Mouse (Mus musculus) embryonic facial prominence, embryonic 10.5 days (tissue): ENCODE measurements around the gene 4933427D14Rik. TPM values are rescaled to one million over a fixed set of nuclear protein-coding genes. Genes with fewer than 3 reads are reported as not detected.

Experiments used
- DNase-seq: peaks from one replicate; pipeline ENCODE4 v3.0.0-alpha.2; 2017; ENCODE audit warnings: low spot score
- H3K27ac ChIP-seq: fragments of 300-500 bp; sonication (generic); replicated peaks from 2 replicates; pipeline ENCODE4 v1.5.1; 2016; ENCODE audit warnings: mild to moderate bottlenecking
- H3K27me3 ChIP-seq: fragments of 300-500 bp; sonication (generic); replicated peaks from 2 replicates; pipeline ENCODE4 v1.6.1; 2016; ENCODE audit warnings: low read depth, mild to moderate bottlenecking; ENCODE audit not compliant: poor library complexity, severe bottlenecking
- H3K36me3 ChIP-seq: fragments of 300-500 bp; sonication (generic); replicated peaks from 2 replicates; pipeline ENCODE4 v1.6.1; 2016; ENCODE audit warnings: mild to moderate bottlenecking, moderate library complexity
- H3K4me1 ChIP-seq: fragments of 300-500 bp; sonication (generic); 2 replicates; pipeline ENCODE4 v1.6.1; 2016
- H3K4me3 ChIP-seq: fragments of 300-500 bp; sonication (generic); 2 replicates; pipeline ENCODE4 v1.5.1; 2016; ENCODE audit warnings: mild to moderate bottlenecking, moderate library complexity
- H3K9me3 ChIP-seq: fragments of 300-500 bp; sonication (generic); 2 replicates; pipeline ENCODE4 v1.6.1; 2016; ENCODE audit warnings: mild to moderate bottlenecking
- WGBS: fragments of 180-500 bp; shearing (Covaris S2); methylation state at CpG from one replicate; pipeline ENCODE4 v1.1.7; 2016; 5-methylcytosine and 5-hydroxymethylcytosine counted together
- polyA plus RNA-seq: library from polyadenylated mRNA; unstranded; fragments of >200 nt; fragmentation: Nextera tagmentation; extraction: Ambion mirVana; gene quantifications from 2 replicates; pipeline ENCODE4 v1.2.1, GENCODE M21; 2016

The 4933427D14Rik gene
- polyA plus RNA-seq, result 17.1 and 19.9 TPM in 2 replicates

DNA sequence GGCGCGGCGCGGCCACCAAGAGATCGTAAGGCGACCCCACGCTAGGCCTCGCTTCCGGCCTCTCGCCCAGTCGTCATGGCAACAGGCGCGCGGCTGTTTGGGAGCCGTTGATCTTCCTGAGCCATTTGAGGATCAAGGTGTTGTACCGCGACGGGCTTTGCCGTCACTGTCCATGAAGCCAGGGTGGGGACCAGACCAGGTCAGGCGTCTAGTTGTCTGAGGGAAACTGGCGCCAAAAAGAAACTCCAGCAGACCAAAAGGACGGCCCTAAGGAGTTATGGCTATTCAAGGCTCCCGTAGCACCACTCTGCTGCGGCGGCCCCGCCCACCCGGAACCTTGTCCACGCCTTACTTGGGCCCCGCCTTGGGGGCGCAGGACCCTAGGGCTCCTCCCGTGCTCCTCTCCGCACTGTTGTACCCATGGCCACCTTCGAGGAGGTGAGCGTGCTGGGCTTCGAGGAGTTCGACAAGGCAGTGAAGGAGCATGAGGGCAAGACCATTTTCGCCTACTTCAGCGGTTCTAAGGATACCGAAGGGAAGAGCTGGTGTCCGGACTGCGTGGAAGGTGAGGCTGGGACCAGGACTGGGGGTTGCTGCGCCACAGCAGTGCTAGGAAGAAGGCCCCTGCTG, at the start of gene 4933427D14Rik, which contains the start of gene Txndc17:
Gene 4933427D14Rik, minus strand, starts transcription at position 256 of the 630 bp plus-strand sequence.
Gene Txndc17, plus strand, starts transcription at position 344 of the 630 bp plus-strand sequence.
- H3K4me3 ChIP-seq, result peak within 1 kb of the TSS; percentile 87
- H3K9me3 ChIP-seq, result no peaks in the 10 kb centered on the region
- H3K27me3 ChIP-seq, result no peaks in the 10 kb centered on the region
- H3K36me3 ChIP-seq, result peaks cover 47% of the 10 kb centered on the region
- H3K4me1 ChIP-seq, result peaks cover 37% of the 10 kb centered on the region
- H3K27ac ChIP-seq, result peak within 1 kb of the TSS; percentile 86
- under 1% methylated on average over 42 of the region's 42 CpGs for WGBS
- peak; percentile 91 for DNase-seq

GRCm38 (mm10) chr11:72256441-72256840, 49.2 kb upstream of the 4933427D14Rik start:
- Histone ChIP-seq H3K27ac (no peak overlapping the region), H3K4me1 (no peaks in the 10 kb centered on the region), H3K36me3 (no peaks in the 10 kb centered on the region), H3K4me3 (no peak overlapping the region), H3K9me3 (no peaks in the 10 kb centered on the region), H3K27me3 (no peaks in the 10 kb centered on the region)
- 83% methylated on average over 2 of the region's 2 CpGs for WGBS
- no peak for DNase-seq

DNA sequence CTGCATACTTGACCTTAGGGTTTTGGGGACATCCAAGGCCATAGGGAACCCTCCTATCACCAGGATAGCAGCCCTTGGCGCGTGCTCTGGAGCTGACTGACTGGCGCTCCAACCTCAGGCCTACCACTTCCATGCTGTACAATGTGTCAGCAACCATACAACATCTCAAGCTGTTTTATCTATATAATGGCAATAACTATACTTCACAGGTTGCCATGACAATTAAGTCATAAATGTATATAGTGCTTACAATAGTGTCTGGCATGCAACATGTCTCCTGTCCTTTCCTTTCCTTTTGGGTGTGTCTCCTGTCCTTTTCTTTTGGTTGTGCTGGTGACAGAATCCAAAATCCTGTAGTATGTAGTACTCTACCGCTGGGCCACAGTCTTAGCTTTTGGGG, 48.4 kb upstream of the 4933427D14Rik start:
- H3K9me3 ChIP-seq, result no peaks in the 10 kb centered on the region
- DNase-seq, result no peak
- H3K27ac ChIP-seq, result no peak overlapping the region
- 91% methylated on average over 4 of the region's 4 CpGs for WGBS
- no peaks in the 10 kb centered on the region for H3K4me1 ChIP-seq
- H3K36me3 ChIP-seq, result no peaks in the 10 kb centered on the region
- H3K27me3 ChIP-seq, result no peaks in the 10 kb centered on the region
- no peak overlapping the region for H3K4me3 ChIP-seq

- Histone ChIP-seq H3K9me3 (no peaks in the 10 kb centered on the region), H3K4me3 (no peak overlapping the region), H3K27me3 (no peaks in the 10 kb centered on the region), H3K36me3 (no peaks in the 10 kb centered on the region), H3K27ac (no peak overlapping the region), H3K4me1 (peaks cover 5% of the 10 kb centered on the region; the same call in 1 of the 2 replicates)
- 57% methylated on average over 8 of the region's 8 CpGs for WGBS
- DNase-seq, result peak; percentile 16
Observed at GRCm38 (mm10) chr11:72245196-72245753, 38.0 kb upstream of the 4933427D14Rik start.

DNA sequence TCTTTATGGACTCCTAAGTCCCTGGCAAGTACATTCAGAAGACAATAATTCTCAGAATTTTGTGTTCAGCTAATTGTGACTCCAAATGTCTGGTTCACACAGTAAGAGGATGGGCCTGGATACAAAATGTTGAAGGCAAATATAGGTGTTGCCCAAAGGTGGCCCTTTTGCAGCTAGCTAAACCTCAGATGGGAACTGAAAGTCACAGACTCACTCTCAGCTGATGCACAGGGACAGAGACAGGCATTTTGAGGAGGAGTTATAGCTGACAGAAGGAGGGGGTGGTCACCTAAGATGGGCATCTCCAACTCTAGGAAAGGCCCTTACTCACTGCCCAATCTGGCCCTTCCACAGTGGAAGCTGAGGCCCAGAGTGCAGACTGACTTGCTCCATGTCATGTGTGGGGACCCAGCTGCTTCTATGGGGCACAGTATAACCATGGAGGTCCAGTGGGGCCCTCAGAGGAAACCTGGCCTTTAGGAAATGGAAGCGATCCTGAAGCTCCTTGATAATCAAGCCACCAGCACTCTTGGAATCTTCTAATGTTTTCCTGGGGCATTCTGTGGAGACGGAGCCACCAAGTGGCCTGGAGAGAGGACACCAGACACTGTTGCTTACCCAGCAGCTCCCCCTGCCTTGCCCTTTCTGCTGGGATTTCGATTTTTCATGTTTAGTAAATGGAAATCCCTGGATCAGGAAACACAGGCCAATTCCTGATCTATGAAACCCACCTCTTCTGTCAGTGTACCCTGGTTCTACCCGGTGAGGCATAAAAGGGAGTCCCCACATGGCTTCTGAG, 33.0 kb upstream of the 4933427D14Rik start:
- Histone ChIP-seq H3K4me1 (peaks cover 3% of the 10 kb centered on the region; the same call in 1 of the 2 replicates), H3K27me3 (no peaks in the 10 kb centered on the region), H3K27ac (no peak overlapping the region), H3K9me3 (no peaks in the 10 kb centered on the region), H3K4me3 (no peak overlapping the region), H3K36me3 (no peaks in the 10 kb centered on the region)
- no peak for DNase-seq
- 73% methylated on average over 4 of the region's 4 CpGs for WGBS

- no peak overlapping the region for H3K27ac ChIP-seq
- no peaks in the 10 kb centered on the region for H3K36me3 ChIP-seq
- WGBS, result 84% methylated on average over 5 of the region's 5 CpGs
- no peak overlapping the region for H3K4me3 ChIP-seq
- H3K27me3 ChIP-seq, result no peaks in the 10 kb centered on the region
- DNase-seq, result no peak
- H3K9me3 ChIP-seq, result no peaks in the 10 kb centered on the region
- H3K4me1 ChIP-seq, result no peaks in the 10 kb centered on the region
Observed at GRCm38 (mm10) chr11:72234013-72234412, 26.8 kb upstream of the 4933427D14Rik start.

GRCm38 (mm10) chr11:72232991-72233390, 25.7 kb upstream of the 4933427D14Rik start:
- H3K4me1 ChIP-seq, result no peaks in the 10 kb centered on the region
- 61% methylated on average over 1 of the region's 1 CpGs for WGBS
- no peak for DNase-seq
- H3K9me3 ChIP-seq, result no peaks in the 10 kb centered on the region
- H3K4me3 ChIP-seq, result no peak overlapping the region
- no peak overlapping the region for H3K27ac ChIP-seq
- peaks cover 4% of the 10 kb centered on the region; the same call in 1 of the 2 replicates for H3K27me3 ChIP-seq
- H3K36me3 ChIP-seq, result no peaks in the 10 kb centered on the region

GRCm38 (mm10) chr11:72232068-72232467, 24.8 kb upstream of the 4933427D14Rik start:
- H3K4me1 ChIP-seq, result no peaks in the 10 kb centered on the region
- no peaks in the 10 kb centered on the region for H3K9me3 ChIP-seq
- no peaks in the 10 kb centered on the region for H3K36me3 ChIP-seq
- H3K27me3 ChIP-seq, result peaks cover 4% of the 10 kb centered on the region; the same call in 1 of the 2 replicates
- H3K27ac ChIP-seq, result no peak overlapping the region
- DNase-seq, result no peak
- H3K4me3 ChIP-seq, result no peak overlapping the region
- whole genome bisulfite sequencing, result 84% methylated on average over 7 of the region's 7 CpGs

DNA sequence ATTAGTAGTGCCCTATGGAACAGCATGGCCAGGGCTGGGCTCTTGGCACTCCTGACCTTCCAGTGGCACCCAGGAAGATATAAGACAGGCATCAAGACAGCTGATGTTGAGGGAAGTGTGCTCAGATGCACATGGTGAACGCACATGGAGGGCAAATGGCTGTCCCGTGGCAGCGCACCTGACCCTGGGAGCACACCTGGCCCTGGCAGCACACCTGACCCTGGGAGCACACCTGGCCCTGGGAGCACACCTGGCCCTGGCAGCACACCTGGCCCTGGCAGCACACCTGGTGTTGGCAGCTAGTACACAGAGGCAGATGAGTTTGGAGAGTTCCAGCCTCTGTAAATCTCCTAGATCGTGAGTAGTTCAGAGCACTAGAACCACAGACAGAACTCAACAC, 21.3 kb upstream of the 4933427D14Rik start:
- no peak for DNase-seq
- H3K27me3 ChIP-seq, result peaks cover 4% of the 10 kb centered on the region; the same call in 1 of the 2 replicates
- WGBS, result 92% methylated on average over 4 of the region's 4 CpGs
- no peaks in the 10 kb centered on the region for H3K36me3 ChIP-seq
- no peak overlapping the region for H3K4me3 ChIP-seq
- H3K9me3 ChIP-seq, result no peaks in the 10 kb centered on the region
- no peak overlapping the region for H3K27ac ChIP-seq
- H3K4me1 ChIP-seq, result peaks cover 8% of the 10 kb centered on the region

GRCm38 (mm10) chr11:72226901-72227300, 19.6 kb upstream of the 4933427D14Rik start:
- H3K4me1 ChIP-seq, result peaks cover 8% of the 10 kb centered on the region
- no peaks in the 10 kb centered on the region for H3K9me3 ChIP-seq
- H3K36me3 ChIP-seq, result no peaks in the 10 kb centered on the region
- no peak for DNase-seq
- H3K27ac ChIP-seq, result no peak overlapping the region; the same call in 1 of the 2 replicates
- H3K27me3 ChIP-seq, result peaks cover 4% of the 10 kb centered on the region; the same call in 1 of the 2 replicates
- WGBS, result 83% methylated on average over 6 of the region's 6 CpGs
- H3K4me3 ChIP-seq, result no peak overlapping the region

GRCm38 (mm10) chr11:72226020-72226791, 18.9 kb upstream of the 4933427D14Rik start:
- Histone ChIP-seq H3K9me3 (no peaks in the 10 kb centered on the region), H3K4me1 (peaks cover 8% of the 10 kb centered on the region), H3K4me3 (no peak overlapping the region), H3K27me3 (peaks cover 4% of the 10 kb centered on the region; the same call in 1 of the 2 replicates), H3K36me3 (no peaks in the 10 kb centered on the region), H3K27ac (no peak overlapping the region; the same call in 1 of the 2 replicates)
- DNase-seq, result no peak
- 42% methylated on average over 10 of the region's 10 CpGs for whole genome bisulfite sequencing

DNA sequence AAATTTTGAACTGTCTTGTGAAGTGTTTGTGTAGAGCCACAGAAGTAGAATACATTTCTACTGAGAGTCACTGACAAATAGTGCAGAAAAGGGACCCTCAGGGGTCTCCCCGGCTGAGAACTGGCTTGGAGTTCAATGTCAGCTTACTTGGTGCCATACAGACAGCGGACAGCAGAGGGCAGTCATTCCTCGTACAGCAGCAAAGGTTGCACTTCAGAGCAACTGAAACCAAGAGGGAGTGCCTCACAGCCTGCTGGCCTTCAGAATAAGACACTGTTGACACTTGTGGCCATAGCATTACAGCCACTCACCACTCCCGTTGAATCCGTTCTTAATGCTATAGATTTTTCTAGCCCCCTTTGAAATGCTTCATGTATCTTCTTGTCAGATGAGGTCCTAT, 17.6 kb upstream of the 4933427D14Rik start:
- Histone ChIP-seq H3K27ac (no peak overlapping the region), H3K4me3 (no peak overlapping the region), H3K27me3 (peaks cover 4% of the 10 kb centered on the region; the same call in 1 of the 2 replicates), H3K9me3 (no peaks in the 10 kb centered on the region), H3K4me1 (peaks cover 8% of the 10 kb centered on the region), H3K36me3 (no peaks in the 10 kb centered on the region)
- DNase-seq, result peak; percentile 72
- WGBS, result 17% methylated on average over 5 of the region's 5 CpGs
